Mouse (Mus musculus) kidney, adult 2 months (tissue): ENCODE measurements around the gene Nlgn1. TPM values are rescaled to one million over a fixed set of nuclear protein-coding genes. Genes with fewer than 3 reads are reported as not detected.

Experiments
- DNase-seq: peaks from one replicate; pipeline ENCODE4 v3.0.0; 2021
- H3K27ac ChIP-seq: fragments of 200-500 bp; 2 replicates; pipeline ENCODE4 v1.5.1; 2012; ENCODE audit warnings: low read depth, low read length, control low read depth, inconsistent platforms; ENCODE audit not compliant: insufficient read depth
- H3K27me3 ChIP-seq: fragments of 200-500 bp; replicated peaks from 2 replicates; pipeline ENCODE4 v1.6.1; 2012; ENCODE audit warnings: mild to moderate bottlenecking, moderate library complexity, low read length, inconsistent platforms; ENCODE audit not compliant: control insufficient read depth, insufficient read depth
- H3K36me3 ChIP-seq: fragments of 200-500 bp; 2 replicates; pipeline ENCODE4 v1.6.1; 2012; ENCODE audit warnings: mild to moderate bottlenecking, moderate library complexity, low read length, inconsistent platforms; ENCODE audit not compliant: control insufficient read depth, insufficient read depth
- H3K4me1 ChIP-seq: fragments of 200-500 bp; 2 replicates; pipeline ENCODE4 v1.6.1; 2011; ENCODE audit warnings: low read length; ENCODE audit not compliant: control insufficient read depth, insufficient read depth
- H3K4me3 ChIP-seq: fragments of 200-500 bp; 2 replicates; pipeline ENCODE4 v1.5.1; 2011; ENCODE audit warnings: mild to moderate bottlenecking, low read depth, low read length, control low read depth; ENCODE audit not compliant: insufficient read depth
- CTCF ChIP-seq: fragments of 200-500 bp; conservative IDR thresholded peaks from 2 replicates; pipeline ENCODE4 v1.5.1; 2011; ENCODE audit warnings: low read depth, mild to moderate bottlenecking, control low read depth, low read length, moderate library complexity, mixed read lengths; ENCODE audit not compliant: insufficient read depth, insufficient read length
- POLR2A ChIP-seq: fragments of 200-500 bp; IDR thresholded peaks from one replicate; pipeline ENCODE4 v1.6.1; 2011; ENCODE audit warnings: low read depth, low read length, control low read depth
- whole genome bisulfite sequencing: fragments of 180-500 bp; shearing (Covaris S2); methylation state at CpG from one replicate; pipeline ENCODE4 v1.1.7; 2018; 5-methylcytosine and 5-hydroxymethylcytosine counted together
- polyA plus RNA-seq: library from polyadenylated mRNA; depleted of rRNA; stranded (reverse); fragments of >200 nt; gene quantifications from 2 replicates; pipeline ENCODE4 v1.2.3, GENCODE M21; 2012

The Nlgn1 gene
- polyA plus RNA-seq, 1 experiment, result 0.08 TPM

DNA sequence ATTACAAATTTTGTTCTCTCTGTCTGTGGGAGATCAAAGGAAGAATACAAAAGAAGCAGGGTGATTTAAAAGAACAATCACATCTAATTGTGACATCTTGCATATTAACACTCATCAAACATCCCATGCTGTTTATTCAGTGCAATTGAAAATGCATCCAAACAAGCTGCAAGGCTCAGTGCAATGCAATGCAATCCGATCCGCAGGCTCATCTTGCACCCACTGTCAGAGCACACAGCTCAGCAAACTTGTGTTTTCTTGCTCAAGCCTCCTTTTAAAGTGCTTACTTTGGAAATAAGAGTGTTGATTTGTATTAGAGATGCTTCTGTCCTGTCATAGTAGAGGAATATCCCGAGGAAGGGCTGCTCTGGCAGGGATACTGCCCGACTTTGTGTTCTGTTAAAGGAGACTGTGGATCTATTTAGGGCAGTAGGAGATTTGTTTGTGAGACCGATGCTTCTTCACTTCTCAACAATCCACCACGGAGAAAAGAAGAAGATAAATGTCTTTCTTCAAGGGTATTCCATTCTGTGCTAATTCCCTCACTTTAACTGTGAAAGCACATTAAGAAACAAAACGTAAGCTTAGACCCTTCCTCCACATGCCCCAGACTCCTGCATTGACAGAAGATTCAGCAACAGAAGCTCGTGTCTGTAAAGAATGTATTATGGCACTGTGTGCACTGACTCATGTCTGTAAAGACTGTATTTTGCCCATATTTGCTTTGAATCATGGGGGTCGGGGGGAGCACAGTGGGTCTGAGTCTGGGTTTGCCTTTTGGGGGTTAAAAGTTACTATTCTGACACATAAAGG lies 197.2 kb downstream of the Nlgn1 start:
- Histone ChIP-seq H3K36me3 (no peaks in the 10 kb centered on the region), H3K27me3 (no peaks in the 10 kb centered on the region), H3K4me3 (no peak overlapping the region), H3K4me1 (no peaks in the 10 kb centered on the region), H3K27ac (no peak overlapping the region)
- TF ChIP-seq CTCF (no peak), POLR2A (no peak)
- DNase-seq, result no peak
- 28% methylated on average over 9 of the region's 9 CpGs for WGBS

DNA sequence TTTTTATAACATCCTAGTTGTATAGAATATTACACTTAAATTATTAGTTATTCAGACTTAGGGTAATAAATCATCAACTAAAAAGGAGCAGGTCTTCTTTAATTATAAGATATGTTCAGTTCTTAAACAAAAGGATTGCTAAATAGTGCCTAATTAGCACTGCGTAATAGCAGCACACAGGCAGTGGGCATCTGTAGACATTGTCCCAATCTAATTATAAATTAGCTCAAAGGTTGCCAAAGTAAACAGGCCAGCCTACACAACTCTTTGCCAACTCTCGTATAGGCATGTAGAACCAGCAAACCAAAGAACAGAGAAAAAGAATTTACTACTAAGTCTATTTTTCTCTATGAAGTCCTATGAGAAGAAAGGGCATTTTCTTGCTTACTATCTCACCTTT lies 201.3 kb downstream of the Nlgn1 start:
- Histone ChIP-seq H3K36me3 (no peaks in the 10 kb centered on the region), H3K4me3 (no peak overlapping the region), H3K27me3 (no peaks in the 10 kb centered on the region), H3K4me1 (no peaks in the 10 kb centered on the region), H3K27ac (no peak overlapping the region)
- WGBS, result 56% methylated on average over 2 of the region's 2 CpGs
- TF ChIP-seq POLR2A (no peak), CTCF (no peak)
- DNase-seq, result no peak

DNA sequence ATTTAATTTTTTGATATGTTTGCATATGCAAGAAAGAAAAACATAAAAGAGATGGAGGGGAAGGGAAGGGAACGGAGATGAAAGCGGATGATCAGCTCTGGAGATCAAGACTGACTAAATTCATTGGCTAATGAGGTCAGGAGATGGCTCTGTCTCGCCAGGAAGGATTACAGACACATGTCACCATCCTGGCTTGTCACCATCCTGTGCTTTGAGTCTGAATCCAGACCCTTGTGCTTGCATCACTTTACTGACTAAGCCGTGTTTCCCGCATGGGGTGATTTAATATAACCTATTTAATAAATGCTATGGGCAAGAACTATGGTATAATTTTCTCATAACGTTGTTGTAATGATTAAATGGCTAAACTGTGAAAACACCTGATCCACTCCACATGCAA lies 202.8 kb downstream of the Nlgn1 start:
- 80% methylated on average over 6 of the region's 6 CpGs for WGBS
- no peak overlapping the region for H3K4me3 ChIP-seq
- H3K36me3 ChIP-seq, result no peaks in the 10 kb centered on the region

GRCm38 (mm10) chr3:26117071-26117470 lies 215.2 kb downstream of the Nlgn1 start:
- Histone ChIP-seq H3K27me3 (no peaks in the 10 kb centered on the region; the same call in 1 of the 2 replicates), H3K4me1 (no peaks in the 10 kb centered on the region), H3K27ac (no peak overlapping the region), H3K36me3 (no peaks in the 10 kb centered on the region), H3K4me3 (no peak overlapping the region)
- DNase-seq, result no peak
- 71% methylated on average over 1 of the region's 1 CpGs for WGBS
- TF ChIP-seq POLR2A (no peak), CTCF (no peak)

More for the DNA sequence above, 202.8 kb downstream of the Nlgn1 start:
- Histone ChIP-seq H3K4me1 (no peaks in the 10 kb centered on the region), H3K27me3 (no peaks in the 10 kb centered on the region), H3K27ac (no peak overlapping the region)
- TF ChIP-seq POLR2A (no peak), CTCF (no peak)
- DNase-seq, result no peak

DNA sequence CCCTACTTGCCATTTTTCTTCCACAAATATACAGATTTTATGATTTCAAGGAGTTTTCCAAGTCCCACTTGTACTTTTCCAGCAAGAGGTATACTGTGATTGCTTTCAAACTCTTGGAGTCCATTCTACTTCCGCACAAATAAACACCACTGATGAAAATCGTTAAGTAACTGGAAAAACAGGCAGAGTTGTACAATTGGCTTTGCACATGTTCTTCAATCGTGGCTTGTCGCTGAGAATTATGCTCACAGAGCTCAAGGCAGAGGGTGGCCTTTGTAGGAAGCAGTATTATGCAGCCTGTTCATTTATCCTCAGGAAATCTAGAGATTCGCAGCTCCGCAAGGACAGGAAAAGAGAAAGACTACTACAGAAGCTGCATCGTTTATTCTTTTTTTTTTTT lies 225.9 kb downstream of the Nlgn1 start:
- H3K36me3 ChIP-seq, result no peaks in the 10 kb centered on the region
- H3K27me3 ChIP-seq, result no peaks in the 10 kb centered on the region
- TF ChIP-seq CTCF (no peak), POLR2A (no peak)
- WGBS, result 83% methylated on average over 7 of the region's 7 CpGs
- H3K4me1 ChIP-seq, result no peaks in the 10 kb centered on the region
- no peak overlapping the region for H3K4me3 ChIP-seq
- H3K27ac ChIP-seq, result no peak overlapping the region
- no peak for DNase-seq

DNA sequence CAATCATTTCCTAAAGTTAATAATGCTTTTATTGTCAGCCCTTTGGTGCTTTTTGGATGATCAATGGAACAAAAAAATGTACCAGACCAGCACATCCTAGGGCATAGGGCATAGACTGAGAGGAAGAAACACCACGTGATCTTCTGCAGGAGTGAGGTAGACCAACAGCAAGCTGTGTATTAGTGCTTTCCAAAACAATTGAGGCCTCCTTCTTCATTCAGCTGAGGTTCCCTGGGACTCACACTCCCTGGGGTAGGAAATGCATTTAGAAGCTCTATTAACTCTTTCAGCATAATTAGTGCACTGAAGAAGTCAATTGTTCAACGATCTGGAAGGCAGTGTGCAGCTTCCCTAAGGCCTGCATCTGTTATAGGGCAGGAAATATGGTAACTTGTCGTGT lies 226.7 kb downstream of the Nlgn1 start:
- 66% methylated on average over 3 of the region's 3 CpGs for WGBS
- no peaks in the 10 kb centered on the region for H3K36me3 ChIP-seq
- H3K27me3 ChIP-seq, result no peaks in the 10 kb centered on the region
- no peaks in the 10 kb centered on the region for H3K4me1 ChIP-seq
- H3K27ac ChIP-seq, result no peak overlapping the region
- no peak for DNase-seq
- TF ChIP-seq POLR2A (no peak), CTCF (no peak)
- H3K4me3 ChIP-seq, result no peak overlapping the region

DNA sequence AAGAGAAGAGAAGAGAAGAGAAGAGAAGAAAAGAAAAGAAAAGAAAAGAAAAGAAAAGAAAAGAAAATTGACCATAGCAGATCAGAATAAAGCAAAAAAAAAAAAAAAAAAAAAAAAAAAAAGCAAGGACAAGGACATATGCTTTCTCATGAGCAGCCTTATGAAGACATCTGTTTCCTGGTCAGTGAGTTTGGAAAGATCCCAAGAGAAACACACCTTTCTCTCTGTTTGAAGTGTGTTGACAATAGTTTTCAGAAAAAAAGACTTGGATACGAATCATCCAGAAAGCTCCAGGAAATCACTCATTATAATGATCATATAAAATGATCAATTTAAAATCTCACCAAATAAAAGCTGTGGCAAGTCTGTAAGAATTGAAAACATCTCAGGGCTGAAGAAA lies 230.0 kb downstream of the Nlgn1 start:
- Histone ChIP-seq H3K36me3 (no peaks in the 10 kb centered on the region), H3K27me3 (no peaks in the 10 kb centered on the region), H3K4me3 (no peak overlapping the region), H3K4me1 (no peaks in the 10 kb centered on the region), H3K27ac (no peak overlapping the region)
- DNase-seq, result no peak
- TF ChIP-seq POLR2A, result no peak
- TF ChIP-seq CTCF, result no peak
- 44% methylated on average over 1 of the region's 1 CpGs for WGBS

- H3K4me1 ChIP-seq, result no peaks in the 10 kb centered on the region
- no peaks in the 10 kb centered on the region for H3K27me3 ChIP-seq
- peak; percentile 26 for DNase-seq
- H3K4me3 ChIP-seq, result no peak overlapping the region
- no peak overlapping the region for H3K27ac ChIP-seq
- no peaks in the 10 kb centered on the region for H3K36me3 ChIP-seq
- peak; percentile 49 for TF ChIP-seq CTCF
- no peak for TF ChIP-seq POLR2A
Observed at GRCm38 (mm10) chr3:26095551-26095950, 236.7 kb downstream of the Nlgn1 start.
